Mouse (Mus musculus) cerebellum, postnatal 25 days (tissue): Measurements from ENCODE around the gene Rtca.
A peak's percentile ranks its signal among the peaks of the same experiment; 100 is the strongest.

ENCODE experiments used
- DNase-seq, 2 experiments: peaks; one replicate each; pipeline ENCODE4 v3.0.0; 2021; ENCODE audit warnings: mixed read lengths in 2 of 2

Rtca gene

GRCm38 (mm10) chr3:116507772-116508351 lies at the start of gene Rtca:
Gene Rtca (minus strand): TSS chr3:116508208.
- DNase-seq, result peak; percentile 99

- DNase-seq, result no peak
Observed at GRCm38 (mm10) chr3:116551362-116551761, 43.4 kb upstream of the Rtca start.

- no peak for DNase-seq
Observed at GRCm38 (mm10) chr3:116547430-116547829, 39.4 kb upstream of the Rtca start.

DNA sequence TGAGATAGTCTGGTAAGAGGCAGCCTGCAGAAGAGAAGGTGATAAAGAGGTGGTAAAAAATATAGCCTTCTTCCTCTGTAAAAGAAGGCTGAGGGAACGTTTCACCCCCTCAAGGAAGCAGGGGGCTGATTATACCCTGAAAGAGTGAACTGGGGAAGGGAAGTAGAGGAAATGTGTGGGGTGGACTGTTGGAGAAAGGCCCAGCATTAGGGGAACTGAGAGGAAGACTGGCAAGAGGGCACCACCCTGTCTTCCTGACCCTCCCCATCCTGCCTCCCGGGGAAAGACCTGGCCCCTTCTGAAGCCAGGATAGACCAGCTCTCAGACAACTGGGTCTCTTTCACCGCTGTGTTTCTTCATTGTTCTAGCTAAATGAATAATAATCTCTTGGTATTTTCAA lies 34.5 kb upstream of the Rtca start:
- no peak for DNase-seq

DNA sequence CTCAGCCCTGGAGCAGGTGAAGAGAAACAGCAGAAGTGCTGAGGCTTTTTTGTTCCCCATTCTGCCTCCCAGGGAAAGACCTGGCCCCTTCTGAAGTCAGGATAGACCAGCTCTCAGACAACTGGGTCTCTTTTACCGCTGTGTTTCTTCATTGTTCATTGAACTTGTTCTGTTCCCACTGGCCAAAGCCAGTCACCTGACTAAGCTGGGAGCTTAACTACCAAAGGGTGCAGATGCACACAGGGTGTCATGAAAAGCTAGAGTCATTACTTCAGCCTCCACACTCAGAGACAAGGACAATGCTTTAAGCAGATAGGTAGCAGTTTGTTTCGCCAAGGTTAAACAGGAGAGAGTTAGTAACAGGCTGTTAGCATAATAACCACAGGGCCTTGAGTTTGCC lies 34.1 kb upstream of the Rtca start:
- no peak for DNase-seq

- DNase-seq, result no peak
Observed at GRCm38 (mm10) chr3:116537200-116537573, 29.2 kb upstream of the Rtca start.

GRCm38 (mm10) chr3:116536428-116537199 lies 28.6 kb upstream of the Rtca start:
- DNase-seq, result no peak

GRCm38 (mm10) chr3:116530826-116531225 lies 22.8 kb upstream of the Rtca start:
- DNase-seq, result no peak

DNA sequence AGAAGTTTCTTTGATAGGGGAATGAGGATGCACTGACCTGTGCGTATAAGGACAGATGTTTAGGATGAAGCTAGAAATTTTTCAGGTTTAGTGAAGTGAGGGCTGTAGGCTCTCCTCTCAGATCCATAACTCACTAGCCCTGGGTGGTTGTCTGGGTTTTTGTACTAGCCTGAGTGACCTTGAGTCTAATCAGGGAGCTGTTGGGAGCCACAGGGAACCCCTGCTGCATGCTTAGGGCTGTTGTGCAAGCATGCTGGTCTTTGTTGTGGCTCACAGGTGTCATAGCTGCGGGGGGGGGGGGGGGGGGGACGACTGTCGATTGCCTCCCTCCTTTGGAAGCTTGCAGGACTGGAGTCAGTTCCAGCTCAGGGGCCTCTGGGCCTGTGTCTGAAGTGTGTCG lies 21.7 kb upstream of the Rtca start:
- no peak for DNase-seq

DNA sequence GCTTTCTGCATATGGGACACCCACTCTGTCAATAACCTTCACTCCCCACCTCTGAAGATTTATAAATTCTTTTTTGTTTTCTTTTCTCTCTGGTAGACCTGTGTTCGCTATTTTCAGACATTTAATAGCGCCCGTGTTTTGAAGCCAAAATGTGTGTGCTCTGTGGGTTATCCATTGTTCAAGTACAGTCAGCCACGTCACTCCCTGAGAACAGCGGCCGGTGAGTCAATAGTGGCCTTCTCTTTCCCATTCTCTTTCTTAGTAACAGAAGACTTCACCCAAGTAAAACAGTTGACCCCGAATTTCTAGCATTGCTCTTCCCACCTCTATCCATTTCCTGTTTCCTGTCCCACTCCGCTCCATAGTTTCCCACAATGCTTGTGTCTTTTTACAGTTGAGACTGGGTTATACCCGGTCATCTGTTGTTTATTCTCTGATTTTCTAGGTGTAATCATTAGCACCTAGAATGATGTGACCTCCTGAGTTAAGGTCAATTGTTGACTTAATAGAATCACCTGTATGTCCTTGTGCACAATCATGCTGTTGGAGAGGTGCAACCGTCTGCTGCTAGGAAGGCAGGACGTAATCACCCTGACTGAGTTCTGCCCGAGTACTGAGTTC lies 12.2 kb upstream of the Rtca start:
- DNase-seq, result no peak

DNA sequence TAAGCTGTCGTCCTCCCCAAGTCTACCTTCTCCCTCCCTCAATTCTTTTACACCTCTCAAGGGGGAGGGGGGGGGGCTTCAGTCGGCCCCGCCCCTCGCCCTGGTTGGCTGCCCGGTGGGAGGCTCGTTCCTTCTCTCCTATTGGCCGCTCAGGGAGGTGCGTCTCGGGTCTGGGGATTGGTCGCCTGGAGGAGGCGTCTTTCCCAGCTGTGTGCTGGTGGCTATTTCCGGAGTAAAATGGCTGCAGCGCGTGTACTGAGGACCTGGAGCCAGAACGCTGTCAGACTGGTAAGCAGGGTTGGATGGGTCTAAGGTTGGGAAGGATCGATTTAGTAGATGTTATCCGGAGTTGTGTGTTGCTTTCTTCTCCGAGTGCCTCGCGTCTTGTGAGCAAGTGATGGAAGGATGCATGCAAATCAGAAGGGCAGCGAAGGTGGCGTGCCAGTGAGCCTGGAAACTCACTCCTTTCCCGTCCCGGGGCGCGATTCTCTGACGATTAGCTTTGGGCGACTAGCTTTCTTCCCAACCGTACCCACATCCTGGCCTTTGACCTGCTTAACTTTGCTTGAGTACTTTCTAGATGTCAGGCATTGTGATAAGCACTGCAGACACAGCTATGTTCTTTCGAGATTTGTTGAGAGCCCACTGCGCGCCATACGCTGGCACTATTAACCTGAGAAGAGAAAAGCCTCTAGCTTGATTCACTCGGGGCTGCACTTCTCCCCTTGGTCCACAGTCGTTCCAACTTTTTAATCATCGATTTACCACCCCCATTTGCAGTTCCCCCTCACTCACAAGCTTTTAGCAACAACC lies 5.1 kb upstream of the Rtca start, which contains the start of gene Dbt:
Gene Dbt (plus strand): TSS at position 167 of the 813 bp plus-strand sequence.
- DNase-seq, result peak; percentile 76 to 88

DNA sequence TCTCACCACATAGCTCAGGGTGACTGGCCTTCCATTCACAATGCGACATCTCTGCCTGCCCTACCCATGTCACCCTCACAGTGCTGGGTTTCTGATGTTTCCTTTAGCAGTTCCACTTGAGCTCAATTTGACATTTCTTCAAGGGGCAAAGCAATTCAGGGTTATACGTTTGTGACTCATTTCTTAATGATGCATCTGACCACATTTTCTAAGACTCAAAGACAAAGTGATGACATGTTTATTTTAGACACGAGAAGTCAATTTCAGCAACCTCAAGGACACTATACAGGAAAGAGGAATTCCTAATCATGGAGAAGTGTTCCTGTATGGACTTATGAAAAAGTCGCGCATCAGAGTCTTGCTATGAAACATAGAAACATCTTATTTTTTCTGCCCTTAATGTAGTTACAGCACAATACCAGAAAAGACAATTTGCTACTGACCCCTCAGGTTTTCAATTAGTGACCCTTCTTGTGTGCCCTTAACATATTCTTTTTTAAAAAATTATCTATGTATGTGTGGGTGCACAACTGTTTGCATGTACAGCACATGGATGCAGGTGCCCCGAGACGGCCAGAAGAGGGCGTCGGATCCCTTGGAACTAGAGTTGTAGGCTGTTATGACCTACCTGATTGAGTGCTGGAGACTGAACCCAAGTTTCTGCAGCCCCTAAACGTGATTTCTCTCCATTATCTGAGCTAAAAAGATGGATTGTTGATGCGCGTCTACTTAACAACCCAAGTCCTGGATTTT lies 4.3 kb upstream of the Rtca start:
- DNase-seq, result peak in 1 of 2 experiments; percentile 58

- no peak for DNase-seq
Observed at GRCm38 (mm10) chr3:116495671-116496070, 12.3 kb downstream of the Rtca start.

DNA sequence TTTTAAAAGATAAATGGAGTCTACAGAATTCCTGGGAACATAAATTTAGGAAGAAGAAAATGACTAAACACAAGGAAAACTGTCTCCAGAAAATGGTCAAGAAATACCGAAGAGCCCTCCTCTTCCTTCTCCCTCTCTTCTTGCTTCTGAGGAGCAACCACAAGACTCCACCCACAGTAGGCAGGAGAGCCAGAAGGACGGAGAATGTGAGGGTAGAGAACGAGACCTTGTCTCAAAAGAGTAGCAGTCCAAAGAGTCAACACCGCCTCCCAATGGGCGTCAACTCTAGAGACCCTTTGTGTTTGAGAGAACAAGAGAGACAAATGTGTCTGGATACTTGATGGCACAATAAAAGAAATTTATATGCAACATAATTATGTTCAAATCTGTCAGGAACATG lies 14.3 kb downstream of the Rtca start:
- DNase-seq, result no peak

GRCm38 (mm10) chr3:116491923-116492454 lies 16.0 kb downstream of the Rtca start:
- no peak for DNase-seq

DNA sequence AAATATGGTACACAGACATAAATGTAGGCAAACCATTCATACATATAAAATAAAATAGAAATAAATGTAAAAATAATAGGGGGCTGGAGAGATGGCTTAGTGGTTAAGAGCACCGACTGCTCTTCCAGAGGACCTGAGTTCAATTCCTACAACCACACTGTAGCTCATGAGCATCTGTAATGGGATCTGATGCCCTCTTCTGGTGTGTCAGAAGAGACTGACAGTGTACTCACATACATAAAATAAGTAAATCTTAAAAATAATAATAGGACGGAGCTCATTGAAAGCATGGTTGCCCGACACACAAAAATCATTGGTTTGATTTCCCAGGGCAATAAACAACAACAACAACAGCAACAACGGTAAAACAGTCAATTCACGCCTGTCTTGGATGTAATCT lies 17.1 kb downstream of the Rtca start:
- no peak for DNase-seq

- DNase-seq, result no peak
Observed at GRCm38 (mm10) chr3:116483271-116483670, 24.7 kb downstream of the Rtca start.

GRCm38 (mm10) chr3:116482724-116483123 lies 25.3 kb downstream of the Rtca start:
- no peak for DNase-seq

- no peak for DNase-seq
Observed at GRCm38 (mm10) chr3:116480937-116481336, 27.1 kb downstream of the Rtca start.

- DNase-seq, result no peak
Observed at GRCm38 (mm10) chr3:116480119-116480518, 27.9 kb downstream of the Rtca start.

DNA sequence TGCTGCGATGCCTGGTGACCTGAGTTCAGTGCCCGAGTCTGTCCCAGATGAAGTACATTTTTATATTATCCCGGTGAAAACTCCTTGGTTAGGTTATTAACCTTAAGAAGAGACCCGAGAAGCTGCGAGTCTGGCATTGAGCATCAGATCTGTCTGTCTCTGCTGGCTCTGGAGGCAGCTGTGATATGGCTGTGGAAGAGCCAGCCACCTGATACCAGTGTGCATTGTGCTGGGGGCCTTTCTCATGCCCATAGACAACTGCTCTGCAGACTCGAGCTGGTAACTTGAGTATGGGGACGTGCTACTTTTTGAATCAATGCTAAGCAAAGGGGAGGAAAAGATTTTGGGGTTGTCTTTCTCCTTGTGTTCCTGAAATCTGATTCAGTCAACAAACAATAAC lies 30.7 kb downstream of the Rtca start:
- DNase-seq, result no peak

DNA sequence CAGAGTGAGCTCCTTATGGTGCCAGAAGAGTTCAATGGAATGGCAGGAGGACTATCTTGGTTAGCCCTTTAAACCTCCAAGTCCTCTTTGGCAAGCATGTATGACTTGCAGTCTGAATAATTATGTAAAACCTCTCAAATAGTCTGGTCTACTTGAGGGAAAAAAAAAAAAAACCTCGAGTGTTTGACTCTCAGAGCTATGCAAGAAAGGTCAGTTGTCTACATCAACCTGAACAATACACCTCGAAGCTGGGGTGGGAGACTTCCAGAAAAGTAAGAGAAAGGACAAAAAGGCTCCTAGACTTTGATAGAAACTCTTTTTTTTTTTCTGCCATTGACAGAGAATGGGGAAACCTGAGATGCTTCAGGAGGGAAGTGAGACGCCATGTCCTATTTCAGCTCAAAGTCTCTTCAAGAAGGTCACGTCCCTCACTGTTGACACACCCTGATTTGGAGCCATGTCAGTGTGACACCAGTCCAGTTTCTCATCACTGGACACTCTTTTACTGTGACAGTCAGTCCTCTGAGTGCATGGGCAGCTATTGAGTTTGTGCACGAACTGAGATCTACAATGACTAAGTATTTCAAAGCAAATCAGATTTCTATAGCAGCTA lies 31.2 kb downstream of the Rtca start:
- no peak for DNase-seq
